Mouse (Mus musculus): ENCODE results near the gene Il23a. TPM values are rescaled to one million over a fixed set of nuclear protein-coding genes. Genes with fewer than 3 reads are reported as not detected.
"Not testable (repeated sequence)": the region's sequence is repeated elsewhere in the genome, so short reads cannot be mapped to it uniquely, and the experiment has no call there.

The Il23a gene
- polyA plus RNA-seq, 1 experiment from 2014 or later, result not detected

DNA sequence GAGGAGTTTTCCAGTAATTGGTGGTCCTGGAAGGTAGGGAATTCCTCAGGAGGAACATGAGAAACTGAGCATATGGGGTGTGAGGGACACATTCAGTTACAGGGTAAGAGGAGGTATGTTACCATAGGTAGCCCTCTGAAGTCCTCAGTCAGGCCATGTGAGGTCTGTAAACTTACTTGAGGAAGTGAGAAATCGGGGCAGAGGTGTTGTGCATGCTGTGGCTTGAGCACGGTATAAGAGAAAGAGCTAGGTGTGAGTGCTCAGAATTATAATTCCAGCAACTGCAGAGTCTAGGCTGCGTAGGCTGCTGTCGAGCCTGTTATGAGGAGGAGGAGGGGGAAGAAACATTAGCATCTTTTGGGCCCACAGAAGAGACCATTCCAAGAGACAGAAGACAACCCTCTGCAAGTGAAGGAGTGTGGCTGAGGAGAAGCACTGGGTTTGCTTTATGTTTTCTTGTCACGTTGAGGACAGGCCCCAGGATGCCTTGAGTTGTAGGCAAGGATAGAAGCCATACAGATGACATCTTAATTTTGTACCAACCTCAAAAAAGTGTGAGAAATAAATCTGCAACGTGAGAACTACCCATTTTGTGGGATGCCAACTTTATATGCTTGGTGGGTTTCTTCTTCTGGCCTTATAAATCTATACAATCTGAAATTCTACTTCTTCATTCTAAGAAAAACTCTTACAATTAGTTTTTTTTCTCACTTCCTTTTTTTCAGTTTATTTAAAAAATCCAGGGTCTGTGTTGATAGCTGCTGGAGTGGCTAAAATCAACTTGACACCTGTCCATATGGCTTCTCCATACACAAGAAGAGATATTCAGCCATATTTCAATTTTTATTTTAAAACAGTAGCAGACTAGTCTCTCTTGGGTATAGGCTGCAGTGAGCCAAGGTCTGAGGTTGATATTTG is 34.9 kb downstream of the Il23a start:
- Histone ChIP-seq H3K27ac (replicated peaks) (no peak overlapping the region), H3K4me2 (no peak overlapping the region), H3K4me3 (replicated peaks) (no peak overlapping the region), H3K9ac (no peak overlapping the region), H3K27me3 (no peaks in the 10 kb centered on the region), H3K9me3 (replicated peaks) (no peaks in the 10 kb centered on the region), H3K4me1 (replicated peaks) (peaks cover 8% of the 10 kb centered on the region), H3K36me3 (replicated peaks) (no peaks in the 10 kb centered on the region)
- 66% methylated on average over 6 of the region's 6 CpGs for WGBS (ENCODE audit: insufficient replicate concordance)
- no peak for ATAC-seq (ENCODE audit: insufficient read depth)

DNA sequence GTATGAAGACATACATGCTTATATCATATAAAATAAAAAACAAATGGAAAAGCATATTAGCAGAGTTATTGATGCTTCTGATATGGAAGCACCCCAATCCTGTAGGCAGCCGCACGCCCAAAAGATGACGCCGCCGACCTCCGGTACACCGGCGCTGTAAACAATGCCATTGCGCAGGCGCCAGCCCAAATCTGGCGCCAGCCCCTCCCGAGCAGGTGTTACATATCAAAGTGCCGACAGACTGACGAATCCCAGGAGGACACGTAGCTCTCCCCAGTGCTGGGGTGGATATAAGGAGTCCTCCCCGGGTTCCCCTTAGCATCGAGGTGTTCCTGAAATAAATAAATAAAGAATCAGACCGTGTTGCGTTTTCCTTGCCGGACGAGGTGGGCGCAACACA is 36.3 kb downstream of the Il23a start:
- no peaks in the 10 kb centered on the region for H3K36me3 ChIP-seq (replicated peaks)
- H3K9me3 ChIP-seq (replicated peaks), result no peaks in the 10 kb centered on the region
- no peaks in the 10 kb centered on the region for H3K27me3 ChIP-seq
- H3K9ac ChIP-seq, result no peak overlapping the region
- no peak overlapping the region for H3K27ac ChIP-seq (replicated peaks)
- peaks cover 8% of the 10 kb centered on the region for H3K4me1 ChIP-seq (replicated peaks)
- ATAC-seq (ENCODE audit: insufficient read depth), result no peak
- H3K4me3 ChIP-seq (replicated peaks), result no peak overlapping the region
- H3K4me2 ChIP-seq, result no peak overlapping the region
- WGBS (ENCODE audit: insufficient replicate concordance), result 80% methylated on average over 22 of the region's 22 CpGs

DNA sequence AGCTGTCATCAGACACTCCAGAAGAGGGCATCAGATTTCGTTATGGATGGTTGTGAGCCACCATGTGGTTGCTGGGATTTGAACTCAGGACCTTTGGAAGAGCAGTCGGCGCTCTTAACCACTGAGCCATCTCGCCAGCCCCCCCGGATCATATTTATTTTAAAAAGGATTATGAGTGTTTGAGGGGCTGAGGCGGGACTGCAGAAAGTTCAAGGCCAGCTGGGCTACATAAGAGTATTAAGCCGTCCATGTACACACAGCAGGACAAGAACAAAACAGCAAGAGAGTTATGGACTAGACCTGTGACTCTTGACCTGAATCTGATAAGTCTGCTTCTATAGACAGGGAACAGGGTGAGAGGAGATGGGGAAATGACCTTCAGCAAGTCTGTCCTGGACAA is 38.2 kb downstream of the Il23a start:
- H3K4me1 ChIP-seq (replicated peaks); H3K9ac ChIP-seq; H3K36me3 ChIP-seq (replicated peaks); H3K4me2 ChIP-seq; H3K9me3 ChIP-seq (replicated peaks); H3K27ac ChIP-seq (replicated peaks); H3K27me3 ChIP-seq; H3K4me3 ChIP-seq (replicated peaks); ATAC-seq (ENCODE audit: insufficient read depth): not testable (repeated sequence)
- WGBS (ENCODE audit: insufficient replicate concordance), result 77% methylated on average over 7 of the region's 7 CpGs

DNA sequence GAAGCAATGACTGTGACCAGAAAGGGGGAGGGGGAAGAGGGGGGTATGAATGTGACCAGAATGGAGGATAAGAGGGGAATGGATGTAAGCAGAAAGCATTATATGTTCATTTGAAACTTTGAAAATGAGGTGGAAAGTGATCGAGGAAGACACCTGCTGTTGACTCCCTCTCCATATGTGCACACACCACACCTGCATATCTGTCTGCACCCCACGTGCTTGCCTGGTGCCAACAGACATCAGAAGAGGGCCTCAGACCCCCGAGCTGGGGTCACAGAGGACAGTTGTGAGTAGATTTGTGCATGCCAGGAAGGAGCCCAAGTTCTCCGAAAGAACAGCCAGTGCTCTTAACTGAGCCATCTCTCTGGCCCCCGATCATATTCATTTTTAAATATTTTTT is 38.6 kb downstream of the Il23a start:
- no peak overlapping the region for H3K9ac ChIP-seq
- no peak for ATAC-seq (ENCODE audit: insufficient read depth)
- H3K36me3 ChIP-seq (replicated peaks), result no peaks in the 10 kb centered on the region
- H3K9me3 ChIP-seq (replicated peaks), result no peaks in the 10 kb centered on the region
- WGBS (ENCODE audit: insufficient replicate concordance), result 57% methylated on average over 5 of the region's 5 CpGs
- H3K4me3 ChIP-seq (replicated peaks), result no peak overlapping the region
- no peak overlapping the region for H3K27ac ChIP-seq (replicated peaks)
- H3K4me1 ChIP-seq (replicated peaks), result peaks cover 8% of the 10 kb centered on the region
- no peak overlapping the region for H3K4me2 ChIP-seq
- H3K27me3 ChIP-seq, result no peaks in the 10 kb centered on the region

DNA sequence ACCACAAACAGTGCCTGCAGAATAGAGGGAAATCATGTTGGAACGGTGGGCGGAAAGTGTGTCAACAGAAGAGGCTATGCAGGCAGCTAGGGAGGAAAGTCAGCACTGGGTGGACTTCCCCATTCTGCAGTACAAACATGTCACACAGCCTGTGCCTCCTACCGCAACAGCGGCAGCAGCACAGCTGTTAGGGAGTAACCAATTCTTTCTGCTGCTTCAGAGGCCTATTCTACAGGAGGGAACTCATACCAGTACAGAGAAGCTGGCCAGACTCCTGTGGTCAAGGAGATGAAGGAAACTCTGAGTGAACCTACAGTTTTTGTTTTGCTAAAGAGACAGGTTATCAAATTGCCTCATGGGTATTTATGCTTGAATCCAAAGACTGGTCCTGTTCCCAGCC is 39.6 kb downstream of the Il23a start:
- H3K36me3 ChIP-seq (replicated peaks), result no peaks in the 10 kb centered on the region
- peaks cover 11% of the 10 kb centered on the region for H3K4me1 ChIP-seq (replicated peaks)
- no peak overlapping the region for H3K4me3 ChIP-seq (replicated peaks)
- H3K27ac ChIP-seq (replicated peaks), result peak overlapping the region; percentile 30; the same call in 1 of the 2 replicates
- no peaks in the 10 kb centered on the region for H3K9me3 ChIP-seq (replicated peaks)
- WGBS (ENCODE audit: insufficient replicate concordance), result 13% methylated on average over 4 of the region's 4 CpGs
- H3K27me3 ChIP-seq, result no peaks in the 10 kb centered on the region
- no peak overlapping the region for H3K4me2 ChIP-seq
- 0 out of 2 replicates have a peak, but pooled peaks have one; percentile 20 for ATAC-seq (ENCODE audit: insufficient read depth)
- no peak overlapping the region for H3K9ac ChIP-seq

DNA sequence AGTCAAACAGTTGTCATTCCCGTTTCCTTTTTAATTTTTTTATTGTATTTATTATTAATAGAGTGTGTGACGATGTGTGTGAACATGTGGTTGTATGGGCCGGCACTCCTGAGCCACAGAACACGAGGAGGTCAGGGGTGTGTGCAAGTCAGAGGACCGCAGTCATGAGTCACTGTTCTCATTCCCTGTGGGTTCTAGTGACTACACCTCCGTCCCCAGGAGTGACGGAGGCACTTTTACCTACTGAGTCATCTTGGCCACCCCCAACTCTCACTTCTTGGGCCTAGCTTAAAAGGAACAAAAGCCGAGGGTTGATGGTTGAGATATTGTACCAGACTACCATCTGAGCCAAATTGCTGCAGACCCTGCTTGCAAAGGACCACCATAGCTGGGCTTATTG is 42.2 kb downstream of the Il23a start:
- Histone ChIP-seq H3K36me3 (replicated peaks) (peaks cover 19% of the 10 kb centered on the region), H3K4me2 (no peak overlapping the region), H3K27ac (replicated peaks) (no peak overlapping the region), H3K9me3 (replicated peaks) (no peaks in the 10 kb centered on the region), H3K4me3 (replicated peaks) (no peak overlapping the region), H3K4me1 (replicated peaks) (peaks cover 13% of the 10 kb centered on the region), H3K27me3 (no peaks in the 10 kb centered on the region), H3K9ac (no peak overlapping the region)
- WGBS (ENCODE audit: insufficient replicate concordance), result 73% methylated on average over 8 of the region's 8 CpGs
- ATAC-seq (ENCODE audit: insufficient read depth), result no peak

DNA sequence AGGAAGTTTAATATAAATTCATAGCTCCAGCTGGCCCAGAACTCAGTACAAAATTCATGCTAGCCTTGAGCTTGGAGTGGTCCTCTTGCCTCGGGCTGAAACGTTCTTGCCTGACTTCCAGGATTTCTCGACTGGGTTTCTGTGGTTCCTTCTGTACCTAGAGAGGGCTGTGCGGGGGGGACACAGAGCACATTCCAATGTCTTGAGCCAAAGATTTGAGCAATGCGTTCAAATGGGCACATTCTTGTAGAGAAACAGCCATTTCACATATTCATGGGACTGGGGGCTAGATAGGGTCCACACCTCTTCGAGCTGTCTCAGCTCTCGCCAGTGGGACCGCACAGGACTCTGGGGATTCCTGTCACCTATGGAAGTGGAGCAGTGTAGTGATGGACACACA is 42.6 kb downstream of the Il23a start:
- WGBS (ENCODE audit: insufficient replicate concordance), result 75% methylated on average over 8 of the region's 8 CpGs
- H3K9ac ChIP-seq, result no peak overlapping the region
- no peaks in the 10 kb centered on the region for H3K9me3 ChIP-seq (replicated peaks)
- peaks cover 13% of the 10 kb centered on the region for H3K4me1 ChIP-seq (replicated peaks)
- H3K27ac ChIP-seq (replicated peaks), result no peak overlapping the region
- no peak overlapping the region for H3K4me3 ChIP-seq (replicated peaks)
- H3K4me2 ChIP-seq, result no peak overlapping the region
- peaks cover 23% of the 10 kb centered on the region for H3K36me3 ChIP-seq (replicated peaks)
- H3K27me3 ChIP-seq, result no peaks in the 10 kb centered on the region
- ATAC-seq (ENCODE audit: insufficient read depth), result no peak

DNA sequence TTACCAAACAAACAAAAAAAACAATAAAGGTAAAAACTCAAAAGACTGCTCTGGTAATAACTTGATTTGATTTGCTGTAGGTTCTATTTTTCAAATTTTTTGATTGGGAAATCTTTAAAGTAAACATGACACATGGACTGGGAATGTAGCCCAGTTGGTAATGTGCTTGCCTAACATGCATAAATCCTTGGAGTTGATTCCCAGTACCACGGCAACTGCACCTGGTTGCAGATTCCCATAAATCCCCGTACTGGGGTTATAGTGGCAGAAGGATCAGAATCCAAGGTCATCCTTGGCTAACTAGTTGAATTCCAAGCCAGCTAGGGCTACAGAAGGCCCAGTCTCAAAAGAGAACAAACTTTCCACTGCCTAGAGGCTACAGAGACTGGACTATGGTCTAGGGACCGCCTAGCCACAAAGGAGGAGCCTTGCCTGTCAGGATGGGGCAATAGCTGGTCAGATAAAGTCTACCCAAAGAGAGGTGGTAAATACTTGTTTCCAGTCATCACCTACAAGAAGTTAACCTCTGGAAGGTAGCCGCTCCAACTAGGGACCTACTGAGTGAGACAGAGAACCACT is 44.8 kb downstream of the Il23a start, which contains the start of gene Apon:
Gene Apon (plus strand): TSS at position 420 of the 579 bp plus-strand sequence.
- Histone ChIP-seq H3K27ac (replicated peaks) (peak within 1 kb of the TSS; percentile 29), H3K27me3 (no peaks in the 10 kb centered on the region), H3K36me3 (replicated peaks) (peaks cover 44% of the 10 kb centered on the region), H3K4me1 (replicated peaks) (peaks cover 6% of the 10 kb centered on the region; the same call in 1 of the 2 replicates), H3K9ac (no peak within 1 kb of the TSS), H3K9me3 (replicated peaks) (no peaks in the 10 kb centered on the region), H3K4me3 (replicated peaks) (no peak within 1 kb of the TSS), H3K4me2 (no peak within 1 kb of the TSS)
- WGBS (ENCODE audit: insufficient replicate concordance), result 72% methylated on average over 4 of the region's 4 CpGs
- ATAC-seq (ENCODE audit: insufficient read depth), result 0 out of 2 replicates have a peak, but pooled peaks have one; percentile 19

DNA sequence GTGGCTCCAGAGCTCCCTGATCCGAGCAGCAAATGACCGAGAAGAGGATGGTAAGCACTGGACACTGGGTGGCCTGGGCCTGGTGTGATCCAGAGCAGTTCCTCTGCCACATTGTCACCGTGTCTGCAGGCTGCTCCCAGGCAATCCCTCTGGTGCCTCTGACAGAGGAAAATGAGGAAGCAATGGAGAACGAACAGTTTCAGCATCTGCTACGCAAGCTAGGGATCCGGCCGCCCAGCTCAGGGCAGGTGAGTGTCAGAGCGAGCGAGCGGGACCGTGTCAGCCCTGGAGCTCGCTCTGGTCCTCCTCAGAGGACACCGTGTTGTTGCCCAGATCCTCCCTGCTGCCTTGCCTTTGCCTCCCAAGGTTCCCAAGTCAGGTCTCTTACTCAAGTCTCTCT is 48.0 kb downstream of the Il23a start:
- 83% methylated on average over 13 of the region's 13 CpGs for WGBS (ENCODE audit: insufficient replicate concordance)
- Histone ChIP-seq H3K4me1 (replicated peaks) (peaks cover 5% of the 10 kb centered on the region; the same call in 1 of the 2 replicates), H3K9ac (no peak overlapping the region), H3K27ac (replicated peaks) (no peak overlapping the region), H3K36me3 (replicated peaks) (peaks cover 76% of the 10 kb centered on the region), H3K27me3 (no peaks in the 10 kb centered on the region), H3K4me3 (replicated peaks) (no peak overlapping the region), H3K4me2 (no peak overlapping the region), H3K9me3 (replicated peaks) (no peaks in the 10 kb centered on the region)
- ATAC-seq (ENCODE audit: insufficient read depth), result no peak

DNA sequence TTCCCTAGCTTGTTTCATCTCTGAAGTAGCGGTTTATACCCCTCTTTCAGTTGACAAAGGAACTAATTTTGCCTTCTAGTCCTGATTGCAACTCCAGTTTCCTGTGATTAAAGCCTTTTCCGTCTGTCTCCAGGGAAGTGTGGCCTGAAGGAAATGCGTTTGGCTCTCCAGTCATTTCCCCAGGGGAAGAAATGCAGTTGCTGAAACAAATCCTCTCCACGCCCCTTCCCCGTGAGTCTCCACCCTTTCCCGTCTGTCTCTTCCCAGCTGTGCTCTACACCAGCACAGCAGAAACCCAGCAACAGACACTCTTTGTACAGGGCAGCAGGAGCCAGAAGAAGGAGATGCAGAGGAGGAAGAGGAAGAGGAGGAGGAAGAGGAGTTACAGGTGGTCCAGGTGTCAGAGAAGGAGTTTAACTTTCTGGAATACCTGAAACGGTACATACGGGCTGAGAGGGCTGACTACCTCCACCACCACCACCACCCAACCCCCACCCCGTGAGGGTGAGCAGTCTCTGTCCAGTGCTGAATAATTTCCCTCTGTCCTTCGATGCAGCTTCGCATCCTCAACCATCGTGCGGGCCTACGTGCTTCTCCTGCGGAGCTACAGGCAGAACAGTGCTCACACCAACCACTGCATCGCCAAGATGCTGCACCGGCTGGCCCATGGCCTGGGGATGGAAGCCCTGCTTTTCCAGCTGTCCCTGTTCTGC is 51.4 kb downstream of the Il23a start:
- ATAC-seq (ENCODE audit: insufficient read depth), result no peak
- WGBS (ENCODE audit: insufficient replicate concordance), result 82% methylated on average over 17 of the region's 17 CpGs
- peaks cover 99% of the 10 kb centered on the region for H3K36me3 ChIP-seq (replicated peaks)

More for the DNA sequence above, 51.4 kb downstream of the Il23a start:
- Histone ChIP-seq H3K4me2 (no peak overlapping the region), H3K9me3 (replicated peaks) (no peaks in the 10 kb centered on the region), H3K9ac (no peak overlapping the region), H3K4me3 (replicated peaks) (no peak overlapping the region), H3K27me3 (no peaks in the 10 kb centered on the region), H3K27ac (replicated peaks) (no peak overlapping the region), H3K4me1 (replicated peaks) (no peaks in the 10 kb centered on the region)

All from liver, embryonic 15.5 days (tissue).